Mouse (Mus musculus) spleen, adult 2 months (tissue): ENCODE data around the gene Son.

Source experiments
- CTCF ChIP-seq: fragments of 200-500 bp; IDR thresholded peaks from 2 replicates; pipeline ENCODE4 v1.5.1; 2011; ENCODE audit warnings: mild to moderate bottlenecking, inconsistent platforms; ENCODE audit not compliant: insufficient read depth, insufficient read length, insufficient replicate concordance; ENCODE audit errors: extremely low read depth
- POLR2A ChIP-seq: fragments of 200-500 bp; IDR thresholded peaks from 2 replicates; pipeline ENCODE4 v1.6.1; 2011; ENCODE audit warnings: low read depth, low read length, inconsistent platforms

DNA sequence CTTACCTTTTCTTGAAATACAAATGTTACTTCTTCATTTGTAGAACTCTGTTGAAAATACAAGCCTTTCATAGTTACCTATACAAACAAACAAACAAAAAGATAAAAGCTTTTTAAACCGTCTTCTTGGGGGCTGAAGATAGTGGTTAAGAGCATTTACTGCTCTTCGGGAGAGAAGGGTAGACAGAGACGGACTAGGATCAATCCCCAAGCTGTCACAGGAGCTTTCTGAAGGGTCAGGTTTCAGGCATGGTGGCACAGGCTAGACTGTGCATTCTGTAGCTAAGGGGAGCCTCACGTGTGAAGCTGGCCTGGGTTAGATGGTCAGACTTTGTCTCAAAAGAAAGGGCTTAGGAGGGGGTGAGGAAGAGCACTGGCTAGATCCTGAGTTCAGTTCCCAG is 70.1 kb downstream of the Son start:
- TF ChIP-seq CTCF (no peak), POLR2A (no peak)
